Mouse (Mus musculus) liver, embryonic 13.5 days (tissue): ENCODE measurements around the gene 4930595D18Rik. TPM values are rescaled to one million over a fixed set of nuclear protein-coding genes. Genes with fewer than 3 reads are reported as not detected.

Experiments
- ATAC-seq: fragments of 200-750 bp; cut with Nextera tagmentation; 2 replicates; pipeline ENCODE4 v1.8.0; 2017; ENCODE audit warnings: low read depth, mild to moderate bottlenecking, moderate number of reproducible peaks, moderate library complexity
- DNase-seq: peaks from one replicate; pipeline ENCODE4 v3.0.0; 2022
- H3K27ac ChIP-seq: fragments of 300-500 bp; sonication (generic); 2 replicates; pipeline ENCODE4 v1.5.1; 2015; ENCODE audit warnings: moderate library complexity, mild to moderate bottlenecking, inconsistent platforms
- H3K27me3 ChIP-seq: fragments of 300-500 bp; sonication (generic); 2 replicates; pipeline ENCODE4 v1.6.1; 2015; ENCODE audit warnings: mild to moderate bottlenecking, inconsistent platforms
- H3K36me3 ChIP-seq: fragments of 300-500 bp; sonication (generic); 2 replicates; pipeline ENCODE4 v1.6.1; 2015; ENCODE audit warnings: mild to moderate bottlenecking, inconsistent platforms
- H3K4me1 ChIP-seq: fragments of 300-500 bp; sonication (generic); replicated peaks from 2 replicates; pipeline ENCODE4 v1.6.1; 2015; ENCODE audit warnings: inconsistent platforms
- H3K4me2 ChIP-seq: fragments of 300-500 bp; sonication (generic); 2 replicates; pipeline ENCODE4 v1.6.1; 2015; ENCODE audit warnings: inconsistent platforms, mild to moderate bottlenecking, moderate library complexity
- H3K4me3 ChIP-seq: fragments of 300-500 bp; sonication (generic); replicated peaks from 2 replicates; pipeline ENCODE4 v1.5.1; 2015; ENCODE audit warnings: mild to moderate bottlenecking, inconsistent platforms
- H3K9ac ChIP-seq: fragments of 300-500 bp; sonication (generic); 2 replicates; pipeline ENCODE4 v1.6.1; 2015; ENCODE audit warnings: mild to moderate bottlenecking, inconsistent platforms
- H3K9me3 ChIP-seq: fragments of 300-500 bp; sonication (generic); replicated peaks from 2 replicates; pipeline ENCODE4 v1.6.1; 2016; ENCODE audit warnings: inconsistent platforms
- WGBS: fragments of 180-500 bp; shearing (Covaris S2); methylation state at CpG from one replicate; pipeline ENCODE4 v1.1.7; 2015; ENCODE audit not compliant: insufficient replicate concordance; 5-methylcytosine and 5-hydroxymethylcytosine counted together
- polyA plus RNA-seq: library from polyadenylated mRNA; unstranded; fragments of >200 nt; fragmentation: Nextera tagmentation; extraction: Ambion mirVana; gene quantifications from 2 replicates; pipeline ENCODE4 v1.2.1, GENCODE M21; 2015

4930595D18Rik gene
- polyA plus RNA-seq, 1 experiment from 2014 or later, result not detected

GRCm38 (mm10) chr12:111135953-111136352 is 48.3 kb downstream of the 4930595D18Rik start:
- no peak for ATAC-seq
- Histone ChIP-seq H3K27ac (no peak overlapping the region), H3K4me2 (no peak overlapping the region), H3K9me3 (peaks cover 6% of the 10 kb centered on the region; the same call in 1 of the 2 replicates), H3K4me3 (no peak overlapping the region), H3K27me3 (no peaks in the 10 kb centered on the region), H3K4me1 (peaks cover 3% of the 10 kb centered on the region; the same call in 1 of the 2 replicates), H3K36me3 (no peaks in the 10 kb centered on the region), H3K9ac (no peak overlapping the region)
- WGBS, result 55% methylated on average over 3 of the region's 3 CpGs
- DNase-seq, result no peak

GRCm38 (mm10) chr12:111134791-111135733 is 49.2 kb downstream of the 4930595D18Rik start:
- Histone ChIP-seq H3K4me1 (peaks cover 3% of the 10 kb centered on the region; the same call in 1 of the 2 replicates), H3K9ac (no peak overlapping the region), H3K36me3 (no peaks in the 10 kb centered on the region), H3K9me3 (peaks cover 6% of the 10 kb centered on the region; the same call in 1 of the 2 replicates), H3K4me3 (no peak overlapping the region), H3K27ac (no peak overlapping the region), H3K4me2 (no peak overlapping the region), H3K27me3 (no peaks in the 10 kb centered on the region)
- ATAC-seq (no peak), DNase-seq (no peak)
- WGBS, result 61% methylated on average over 19 of the region's 19 CpGs

GRCm38 (mm10) chr12:111134169-111134568 is 50.1 kb downstream of the 4930595D18Rik start:
- H3K9ac ChIP-seq, result no peak overlapping the region
- H3K27ac ChIP-seq, result no peak overlapping the region
- no peaks in the 10 kb centered on the region for H3K36me3 ChIP-seq
- H3K4me2 ChIP-seq, result no peak overlapping the region
- ATAC-seq, result no peak
- no peak overlapping the region for H3K4me3 ChIP-seq
- no peak for DNase-seq
- H3K27me3 ChIP-seq, result no peaks in the 10 kb centered on the region
- H3K4me1 ChIP-seq, result peaks cover 3% of the 10 kb centered on the region; the same call in 1 of the 2 replicates
- 75% methylated on average over 7 of the region's 7 CpGs for WGBS
- peaks cover 2% of the 10 kb centered on the region; the same call in 1 of the 2 replicates for H3K9me3 ChIP-seq

GRCm38 (mm10) chr12:111125666-111126065 is 58.6 kb downstream of the 4930595D18Rik start:
- ATAC-seq (no peak), DNase-seq (no peak)
- Histone ChIP-seq H3K36me3 (no peaks in the 10 kb centered on the region), H3K4me1 (no peaks in the 10 kb centered on the region), H3K27ac (no peak overlapping the region), H3K9me3 (0 out of 2 replicates have a peak, but pooled peaks cover 10% of the 10 kb centered on the region), H3K4me2 (no peak overlapping the region), H3K9ac (no peak overlapping the region), H3K4me3 (no peak overlapping the region), H3K27me3 (no peaks in the 10 kb centered on the region)
- 63% methylated on average over 6 of the region's 6 CpGs for WGBS

GRCm38 (mm10) chr12:111124601-111125260 is 59.6 kb downstream of the 4930595D18Rik start:
- Histone ChIP-seq H3K4me2 (no peak overlapping the region), H3K4me3 (no peak overlapping the region), H3K9ac (no peak overlapping the region), H3K27ac (no peak overlapping the region), H3K9me3 (0 out of 2 replicates have a peak, but pooled peaks cover 10% of the 10 kb centered on the region), H3K4me1 (no peaks in the 10 kb centered on the region), H3K36me3 (peaks cover 6% of the 10 kb centered on the region), H3K27me3 (no peaks in the 10 kb centered on the region)
- ATAC-seq (no peak), DNase-seq (no peak)
- 77% methylated on average over 14 of the region's 14 CpGs for WGBS

GRCm38 (mm10) chr12:111122332-111122852 is 61.9 kb downstream of the 4930595D18Rik start:
- ATAC-seq (no peak), DNase-seq (peak; percentile 28)
- Histone ChIP-seq H3K4me1 (no peaks in the 10 kb centered on the region), H3K9ac (no peak overlapping the region), H3K27me3 (no peaks in the 10 kb centered on the region), H3K4me2 (no peak overlapping the region), H3K27ac (no peak overlapping the region), H3K36me3 (peaks cover 23% of the 10 kb centered on the region), H3K9me3 (0 out of 2 replicates have a peak, but pooled peaks cover 10% of the 10 kb centered on the region), H3K4me3 (no peak overlapping the region)

GRCm38 (mm10) chr12:111120976-111121645 is 63.2 kb downstream of the 4930595D18Rik start:
- Histone ChIP-seq H3K27ac (no peak overlapping the region), H3K9ac (no peak overlapping the region), H3K36me3 (peaks cover 36% of the 10 kb centered on the region), H3K4me3 (no peak overlapping the region), H3K4me2 (no peak overlapping the region), H3K27me3 (no peaks in the 10 kb centered on the region), H3K9me3 (0 out of 2 replicates have a peak, but pooled peaks cover 10% of the 10 kb centered on the region), H3K4me1 (no peaks in the 10 kb centered on the region)
- DNase-seq (no peak), ATAC-seq (no peak)
- 80% methylated on average over 9 of the region's 9 CpGs for WGBS

- 0 out of 2 replicates have a peak, but pooled peaks cover 10% of the 10 kb centered on the region for H3K9me3 ChIP-seq
- H3K4me2 ChIP-seq, result no peak overlapping the region
- H3K9ac ChIP-seq, result no peak overlapping the region
- H3K4me3 ChIP-seq, result no peak overlapping the region
- DNase-seq (no peak), ATAC-seq (no peak)
- no peak overlapping the region for H3K27ac ChIP-seq
- 83% methylated on average over 5 of the region's 5 CpGs for WGBS
- H3K27me3 ChIP-seq, result no peaks in the 10 kb centered on the region
- no peaks in the 10 kb centered on the region for H3K4me1 ChIP-seq
- H3K36me3 ChIP-seq, result peaks cover 47% of the 10 kb centered on the region
Measured at GRCm38 (mm10) chr12:111119506-111120085, 64.7 kb downstream of the 4930595D18Rik start.

- H3K9ac ChIP-seq, result no peak overlapping the region
- H3K4me3 ChIP-seq, result no peak overlapping the region
- H3K4me2 ChIP-seq, result no peak overlapping the region
- H3K9me3 ChIP-seq, result no peaks in the 10 kb centered on the region
- no peak for DNase-seq
- ATAC-seq, result no peak
- no peaks in the 10 kb centered on the region for H3K4me1 ChIP-seq
- H3K27ac ChIP-seq, result no peak overlapping the region
- H3K36me3 ChIP-seq, result peaks cover 86% of the 10 kb centered on the region
- 85% methylated on average over 5 of the region's 5 CpGs for WGBS
- no peaks in the 10 kb centered on the region for H3K27me3 ChIP-seq
Measured at GRCm38 (mm10) chr12:111114593-111114992, 69.7 kb downstream of the 4930595D18Rik start.

GRCm38 (mm10) chr12:111111176-111111575 is 73.1 kb downstream of the 4930595D18Rik start:
- Histone ChIP-seq H3K4me2 (no peak overlapping the region), H3K9me3 (no peaks in the 10 kb centered on the region), H3K36me3 (peaks cover 91% of the 10 kb centered on the region), H3K27me3 (no peaks in the 10 kb centered on the region), H3K27ac (no peak overlapping the region), H3K9ac (no peak overlapping the region), H3K4me3 (no peak overlapping the region), H3K4me1 (no peaks in the 10 kb centered on the region)
- WGBS, result 90% methylated on average over 8 of the region's 8 CpGs
- no peak for ATAC-seq
- no peak for DNase-seq
